Mouse (Mus musculus): ENCODE measurements around the gene Zscan5b. TPM values are rescaled to one million over a fixed set of nuclear protein-coding genes. Genes with fewer than 3 reads are reported as not detected.

Zscan5b gene
- total RNA-seq (2023) = not detected

GRCm38 (mm10) chr7:6221978-6222377, at the start of gene Zscan5b:
Gene Zscan5b (plus strand): TSS chr7:6222278.

GRCm38 (mm10) chr7:6196790-6197189, 25.3 kb upstream of the Zscan5b start, which contains the start of gene Galp:
Gene Galp (plus strand): TSS chr7:6197090.

GRCm38 (mm10) chr7:6252410-6252809, 30.3 kb downstream of the Zscan5b start, which contains the start of gene Epp13:
Gene Epp13 (plus strand): TSS chr7:6252710.

GRCm38 (mm10) chr7:6285842-6286705, 64.0 kb downstream of the Zscan5b start, which contains the start of gene Zfp667:
Gene Zfp667 (plus strand): TSS chr7:6286579.

Other genes with a start within 250 kb of the Zscan5b start
- gene Vmn1r65, start 211.3 kb upstream of the Zscan5b start, total RNA-seq (2023) = not detected
- gene Nlrp4c, start 177.1 kb upstream of the Zscan5b start, total RNA-seq (2023) = not detected
- 10 to 100 TPM; 28.5 to 31.3 TPM for gene Zfp787, start 66.3 kb upstream of the Zscan5b start, total RNA-seq (2023)
- 10 to 100 TPM in 1 of 2 experiments, 1 to 10 TPM in 1; 6.2 to 10.2 TPM for gene Zfp444, start 50.1 kb upstream of the Zscan5b start, total RNA-seq (2023)
- gene Galp, start 25.2 kb upstream of the Zscan5b start, total RNA-seq (2023) = not detected
- not detected for gene Epp13, start 30.4 kb downstream of the Zscan5b start, total RNA-seq (2023)
- under 1 TPM; 0.24 to 0.35 TPM for gene Zfp667, start 64.3 kb downstream of the Zscan5b start, total RNA-seq (2023)
- under 1 TPM; 0.60 to 0.73 TPM for gene Zfp583, start 109.0 kb downstream of the Zscan5b start, total RNA-seq (2023)
- gene Gm3854, start 121.5 kb downstream of the Zscan5b start, total RNA-seq (2023) = under 1 TPM in 1 of 2 experiments, not detected in 1; 0.11 TPM
- gene Zfp78, start 141.0 kb downstream of the Zscan5b start, total RNA-seq (2023) = 1 to 10 TPM in 1 of 2 experiments, under 1 TPM in 1; 0.88 to 1.2 TPM
- gene Zfp28, start 161.0 kb downstream of the Zscan5b start, total RNA-seq (2023) = 1 to 10 TPM; 1.4 to 2.2 TPM
- not detected for gene Smim17, start 176.4 kb downstream of the Zscan5b start, total RNA-seq (2023)
- gene Gm20715, start 188.0 kb downstream of the Zscan5b start, total RNA-seq (2023) = not detected
- gene Olfr1344, start 216.4 kb downstream of the Zscan5b start, total RNA-seq (2023) = not detected
- gene Olfr1336, start 233.9 kb downstream of the Zscan5b start, total RNA-seq (2023) = under 1 TPM in 1 of 2 experiments, not detected in 1; 0.04 TPM
- gene Olfr1346, start 244.8 kb downstream of the Zscan5b start, total RNA-seq (2023) = not detected

Measured in neutrophil, adult 59 days (primary cell).